Mouse (Mus musculus) limb, embryonic 13.5 days (tissue): ENCODE measurements around the gene Lancl3. TPM values are rescaled to one million over a fixed set of nuclear protein-coding genes. Genes with fewer than 3 reads are reported as not detected.
A peak's percentile ranks its signal among the peaks of the same experiment; 100 is the strongest.
"Not testable (repeated sequence)": the region's sequence is repeated elsewhere in the genome, so short reads cannot be mapped to it uniquely, and the experiment has no call there.

Experiments
- ATAC-seq: fragments of 200-750 bp; cut with Nextera tagmentation; 2 replicates; pipeline ENCODE4 v1.8.0; 2017; ENCODE audit warnings: low read depth, moderate number of reproducible peaks, moderate TSS enrichment; ENCODE audit not compliant: low FRiP score
- H3K27ac ChIP-seq: fragments of 300-500 bp; sonication (generic); 2 replicates; pipeline ENCODE4 v1.5.1; 2015; ENCODE audit warnings: inconsistent platforms, mild to moderate bottlenecking, moderate library complexity
- H3K27me3 ChIP-seq: fragments of 300-500 bp; sonication (generic); 2 replicates; pipeline ENCODE4 v1.6.1; 2015; ENCODE audit warnings: mild to moderate bottlenecking, inconsistent platforms
- H3K36me3 ChIP-seq: fragments of 300-500 bp; sonication (generic); 2 replicates; pipeline ENCODE4 v1.6.1; 2015; ENCODE audit warnings: inconsistent platforms, mild to moderate bottlenecking, moderate library complexity
- H3K4me1 ChIP-seq: fragments of 300-500 bp; sonication (generic); 2 replicates; pipeline ENCODE4 v1.6.1; 2015; ENCODE audit warnings: inconsistent platforms
- H3K4me2 ChIP-seq: fragments of 300-500 bp; sonication (generic); replicated peaks from 2 replicates; pipeline ENCODE4 v1.6.1; 2015; ENCODE audit warnings: inconsistent platforms, mild to moderate bottlenecking, moderate library complexity
- H3K4me3 ChIP-seq: fragments of 300-500 bp; sonication (generic); 2 replicates; pipeline ENCODE4 v1.5.1; 2015; ENCODE audit warnings: moderate library complexity, mild to moderate bottlenecking, inconsistent platforms
- H3K9ac ChIP-seq: fragments of 300-500 bp; sonication (generic); 2 replicates; pipeline ENCODE4 v1.6.1; 2015; ENCODE audit warnings: mild to moderate bottlenecking, inconsistent platforms
- H3K9me3 ChIP-seq: fragments of 300-500 bp; sonication (generic); 2 replicates; pipeline ENCODE4 v1.6.1; 2016; ENCODE audit warnings: inconsistent platforms
- WGBS: fragments of 180-500 bp; shearing (Covaris S2); methylation state at CpG from one replicate; pipeline ENCODE4 v1.1.7; 2015; 5-methylcytosine and 5-hydroxymethylcytosine counted together
- polyA plus RNA-seq: library from polyadenylated mRNA; unstranded; fragments of >200 nt; fragmentation: Nextera tagmentation; extraction: Ambion mirVana; gene quantifications from 2 replicates; pipeline ENCODE4 v1.2.1, GENCODE M21; 2015

The Lancl3 gene
- polyA plus RNA-seq, 1 experiment from 2014 or later: 0.87 TPM

DNA sequence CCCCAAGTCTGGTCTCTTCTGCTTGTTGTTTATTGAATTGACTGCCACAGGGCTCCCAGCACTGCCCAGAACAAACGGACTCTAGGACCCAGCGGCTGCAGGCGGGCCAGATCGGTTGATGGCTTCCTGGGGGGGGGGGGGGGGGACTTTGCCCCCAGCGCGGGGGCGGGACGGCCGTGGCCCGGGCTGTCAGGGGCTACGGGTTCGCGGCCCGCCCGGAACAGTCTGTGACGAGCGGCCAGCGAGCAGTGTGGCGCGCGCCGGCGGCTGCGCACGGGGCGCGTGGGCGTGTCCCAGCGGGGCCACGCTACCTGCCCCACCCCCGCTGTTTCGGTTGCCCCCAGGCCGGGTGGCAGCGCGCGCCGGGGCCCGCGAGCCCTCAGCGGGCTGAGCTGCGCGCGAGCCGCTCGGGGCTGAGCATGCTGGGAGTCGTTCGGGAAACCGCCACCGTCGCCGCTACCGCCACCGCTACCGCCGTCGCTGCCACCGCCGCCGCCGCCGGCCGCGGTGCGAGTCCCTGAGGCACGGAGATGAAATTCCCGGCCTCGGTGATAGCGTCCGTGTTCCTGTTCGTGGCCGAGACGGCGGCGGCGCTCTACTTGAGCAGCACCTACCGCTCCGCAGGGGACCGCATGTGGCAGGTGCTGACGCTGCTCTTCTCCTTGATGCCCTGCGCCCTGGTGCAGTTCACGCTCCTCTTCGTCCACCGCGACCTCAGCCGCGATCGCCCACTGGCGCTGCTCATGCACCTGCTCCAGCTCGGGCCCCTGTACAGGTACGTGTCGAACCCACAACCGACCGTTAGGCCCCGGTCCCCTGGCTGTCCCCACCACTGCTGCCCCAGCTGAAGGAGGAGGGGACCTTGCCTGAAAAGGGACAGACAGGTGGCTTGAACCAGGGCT, 73.0 kb downstream of the Lancl3 start, which contains the start of gene Xk:
Gene Xk (plus strand): TSS at position 297 of the 902 bp plus-strand sequence.
- Histone ChIP-seq H3K36me3 (no peaks in the 10 kb centered on the region), H3K27me3 (no peaks in the 10 kb centered on the region), H3K9ac (peak within 1 kb of the TSS; percentile 63), H3K4me2 (peak within 1 kb of the TSS; percentile 63), H3K9me3 (no peaks in the 10 kb centered on the region), H3K27ac (no peak within 1 kb of the TSS), H3K4me1 (no peaks in the 10 kb centered on the region), H3K4me3 (peak within 1 kb of the TSS; percentile 55)
- WGBS: 13% methylated on average over 66 of the region's 94 CpGs
- peak; percentile 90 for ATAC-seq

- peak overlapping the region; percentile 63 for H3K4me2 ChIP-seq
- no peaks in the 10 kb centered on the region for H3K9me3 ChIP-seq
- H3K27me3 ChIP-seq: no peaks in the 10 kb centered on the region
- H3K36me3 ChIP-seq: no peaks in the 10 kb centered on the region
- no peak overlapping the region for H3K9ac ChIP-seq
- H3K4me3 ChIP-seq: peak overlapping the region; percentile 55
- no peaks in the 10 kb centered on the region for H3K4me1 ChIP-seq
- no peak for ATAC-seq
- H3K27ac ChIP-seq: no peak overlapping the region
- WGBS: 60% methylated on average over 12 of the region's 12 CpGs
Measured at GRCm38 (mm10) chrX:9273377-9274002, 73.8 kb downstream of the Lancl3 start.

GRCm38 (mm10) chrX:9274321-9274720, 74.6 kb downstream of the Lancl3 start:
- Histone ChIP-seq H3K27ac (no peak overlapping the region), H3K9me3 (no peaks in the 10 kb centered on the region), H3K36me3 (no peaks in the 10 kb centered on the region), H3K4me2 (no peak overlapping the region), H3K27me3 (no peaks in the 10 kb centered on the region), H3K4me1 (no peaks in the 10 kb centered on the region), H3K9ac (no peak overlapping the region), H3K4me3 (no peak overlapping the region)
- no peak for ATAC-seq
- WGBS: 68% methylated on average over 8 of the region's 8 CpGs

- H3K9me3 ChIP-seq, H3K36me3 ChIP-seq, H3K9ac ChIP-seq, H3K4me1 ChIP-seq, H3K27ac ChIP-seq, H3K27me3 ChIP-seq, H3K4me2 ChIP-seq, ATAC-seq, H3K4me3 ChIP-seq: not testable (repeated sequence)
- WGBS: no CpG with 5 or more reads among the region's 1 CpGs
Measured at GRCm38 (mm10) chrX:9283464-9283863, 83.8 kb downstream of the Lancl3 start, which contains the start of gene H2al1m. TSS of gene H2al1m (plus strand) at chrX:9283764.

- H3K9me3 ChIP-seq, H3K27me3 ChIP-seq, ATAC-seq, H3K4me1 ChIP-seq, H3K9ac ChIP-seq, H3K4me3 ChIP-seq, H3K27ac ChIP-seq, H3K4me2 ChIP-seq, H3K36me3 ChIP-seq: not testable (repeated sequence)
- 87% methylated on average over 4 of the region's 4 CpGs for WGBS
Measured at GRCm38 (mm10) chrX:9293140-9293829, 93.6 kb downstream of the Lancl3 start.

GRCm38 (mm10) chrX:9298413-9298864, 98.7 kb downstream of the Lancl3 start:
- Histone ChIP-seq H3K4me1 (no peaks in the 10 kb centered on the region), H3K9me3 (no peaks in the 10 kb centered on the region), H3K9ac (no peak overlapping the region), H3K36me3 (no peaks in the 10 kb centered on the region), H3K27me3 (no peaks in the 10 kb centered on the region), H3K4me2 (no peak overlapping the region), H3K4me3 (no peak overlapping the region), H3K27ac (no peak overlapping the region)
- WGBS: 93% methylated on average over 5 of the region's 5 CpGs
- ATAC-seq: no peak

DNA sequence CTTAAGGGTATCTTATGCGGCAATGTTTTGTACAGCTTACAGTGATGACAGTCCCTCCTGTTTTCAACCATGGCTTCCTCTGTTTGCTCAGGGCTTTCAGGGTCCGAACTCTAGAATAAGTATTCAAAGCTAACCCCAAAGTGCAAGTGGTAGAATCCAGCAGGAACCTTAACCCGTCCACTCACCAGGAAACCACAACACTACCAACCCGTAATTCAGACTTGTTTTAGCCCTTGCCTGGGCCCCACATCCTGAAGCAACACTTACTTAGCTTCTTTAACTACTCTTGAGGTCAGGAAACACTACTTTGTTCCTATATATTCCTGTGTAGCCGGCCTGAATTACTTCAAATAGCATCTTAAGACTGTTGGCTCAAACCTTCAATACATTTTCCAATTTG, 103.1 kb downstream of the Lancl3 start:
- no peaks in the 10 kb centered on the region for H3K9me3 ChIP-seq

DNA sequence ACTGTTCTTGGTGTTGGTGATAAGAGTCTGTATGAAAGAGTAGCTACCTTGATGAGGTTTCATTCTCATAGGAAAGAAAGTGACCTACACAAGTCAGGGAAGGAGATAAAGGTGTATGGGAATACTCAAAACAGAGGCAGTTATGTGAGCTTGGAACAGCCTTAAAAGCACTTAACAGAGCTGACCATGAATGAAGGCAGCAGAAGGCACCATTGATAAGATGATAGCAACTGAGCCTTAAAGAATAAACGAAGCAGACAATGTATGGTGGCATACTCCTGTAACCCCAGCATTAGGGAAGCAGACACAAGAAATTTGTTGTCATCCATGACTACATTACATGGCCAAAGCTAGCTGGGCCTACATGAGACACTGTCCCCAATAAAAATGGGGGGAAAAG, 103.8 kb downstream of the Lancl3 start:
- no peak for ATAC-seq
- no peaks in the 10 kb centered on the region for H3K9me3 ChIP-seq
- no peak overlapping the region for H3K9ac ChIP-seq
- no peak overlapping the region for H3K27ac ChIP-seq
- H3K27me3 ChIP-seq: no peaks in the 10 kb centered on the region
- H3K4me3 ChIP-seq: no peak overlapping the region
- H3K36me3 ChIP-seq: no peaks in the 10 kb centered on the region
- WGBS: 75% methylated on average over 1 of the region's 1 CpGs
- no peak overlapping the region for H3K4me2 ChIP-seq
- H3K4me1 ChIP-seq: no peaks in the 10 kb centered on the region

More for the DNA sequence above, 103.1 kb downstream of the Lancl3 start:
- no peak for ATAC-seq
- Histone ChIP-seq H3K36me3 (no peaks in the 10 kb centered on the region), H3K4me2 (no peak overlapping the region), H3K27me3 (no peaks in the 10 kb centered on the region), H3K9ac (no peak overlapping the region), H3K27ac (no peak overlapping the region), H3K4me1 (no peaks in the 10 kb centered on the region), H3K4me3 (no peak overlapping the region)
- WGBS: 72% methylated on average over 5 of the region's 5 CpGs

DNA sequence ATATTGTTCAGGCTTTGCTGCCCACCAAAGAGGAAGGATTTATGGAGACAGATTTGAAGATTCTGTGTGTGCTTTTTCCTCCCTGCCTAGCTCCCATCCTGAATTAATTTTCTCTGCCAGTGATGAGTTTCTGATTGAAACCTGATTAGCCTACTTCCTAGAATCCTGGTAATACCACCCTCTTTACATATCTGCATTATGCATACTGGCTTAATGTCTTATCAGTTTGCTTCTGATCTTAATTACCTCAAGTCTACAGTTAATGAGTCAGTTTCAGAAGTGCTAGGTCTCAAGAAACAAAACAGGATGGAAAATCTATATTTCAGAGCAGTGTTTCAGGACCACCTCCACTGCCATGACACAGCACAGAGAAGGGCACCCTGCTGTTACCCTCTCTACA, 116.8 kb downstream of the Lancl3 start:
- not testable (repeated sequence) for H3K9me3 ChIP-seq, H3K4me2 ChIP-seq, ATAC-seq, H3K36me3 ChIP-seq, H3K27ac ChIP-seq, H3K4me1 ChIP-seq, H3K4me3 ChIP-seq, H3K27me3 ChIP-seq, H3K9ac ChIP-seq

Other genes with a start within 250 kb of the Lancl3 start
- not detected in 2 replicates for gene Fthl17b, start 236.9 kb upstream of the Lancl3 start, polyA plus RNA-seq
- not detected in 2 replicates for gene Fthl17c, start 223.3 kb upstream of the Lancl3 start, polyA plus RNA-seq
- gene Fthl17d, start 213.1 kb upstream of the Lancl3 start, polyA plus RNA-seq: not detected in 2 replicates
- gene Fthl17e, start 166.4 kb upstream of the Lancl3 start, polyA plus RNA-seq: not detected in 2 replicates
- gene Fthl17f, start 136.9 kb upstream of the Lancl3 start, polyA plus RNA-seq: not detected in 2 replicates
- not detected in 2 replicates for gene 4930402K13Rik, start 95.3 kb upstream of the Lancl3 start, polyA plus RNA-seq
- gene Gm14862, start 57.0 kb downstream of the Lancl3 start, polyA plus RNA-seq: 0.23 TPM in 1 of 2 replicates, not detected in the other
- gene Xk, start 72.9 kb downstream of the Lancl3 start, polyA plus RNA-seq: 0.92 and 1.0 TPM in 2 replicates
- gene H2al1m, start 83.9 kb downstream of the Lancl3 start, polyA plus RNA-seq: 0.29 TPM in 1 of 2 replicates, not detected in the other
- gene H2al1k, start 150.7 kb downstream of the Lancl3 start, polyA plus RNA-seq: not detected in 2 replicates